Comparison of ENCODE assay signal across 9 mouse cellular contexts in the genomic region with DNA sequence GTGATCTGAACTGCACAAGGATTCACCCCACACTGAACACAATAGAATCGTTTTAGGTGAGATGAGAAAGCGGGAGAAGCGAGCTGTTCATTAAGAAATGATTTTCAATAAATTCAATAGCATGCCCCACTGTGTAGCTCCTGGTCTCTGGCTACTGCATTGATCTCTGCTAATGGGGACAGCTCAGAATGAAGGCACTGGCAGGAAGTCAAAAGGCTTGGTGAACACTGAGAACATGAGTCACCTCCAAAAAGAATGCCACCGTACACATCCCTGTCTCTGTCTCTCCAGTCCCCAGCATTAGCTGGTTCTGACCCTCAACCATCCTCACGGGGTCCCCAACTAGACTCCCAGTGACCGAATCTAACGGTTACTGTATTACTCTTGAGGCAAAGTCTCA.
"Had no signal": no experiment of that assay in that cellular context is flagged by ENCODE, and none has a peak within 500 bp of the region (broad histone marks: within the 10 kb centered on the region; RNA-seq: fewer than 3 reads in every experiment).

No protein-coding gene starts in this region.

- H3K9ac ChIP-seq: kidney, embryonic 15.5 days; liver, embryonic 12.5 days; lung, embryonic 15.5 days; midbrain, embryonic 13.5 days; neural tube, embryonic 12.5 days had no signal

- H3K4me3 ChIP-seq: kidney, embryonic 15.5 days; liver, embryonic 12.5 days; lung, embryonic 15.5 days; midbrain, embryonic 13.5 days; neural tube, embryonic 12.5 days had no signal

- H3K27ac ChIP-seq: kidney, embryonic 15.5 days; liver, embryonic 12.5 days; lung, embryonic 15.5 days; midbrain, embryonic 13.5 days; neural tube, embryonic 12.5 days had no signal

- DNase-seq: kidney, postnatal 14 days; left cerebral cortex, postnatal 4 days; lung, postnatal 36 days; thymus, postnatal 4 days had no signal

- H3K4me2 ChIP-seq: kidney, embryonic 15.5 days; liver, embryonic 12.5 days; lung, embryonic 15.5 days; midbrain, embryonic 13.5 days; neural tube, embryonic 12.5 days had no signal

- H3K36me3 ChIP-seq: kidney, embryonic 15.5 days; liver, embryonic 12.5 days; lung, embryonic 15.5 days; midbrain, embryonic 13.5 days; neural tube, embryonic 12.5 days had no signal

- H3K27me3 ChIP-seq: kidney, embryonic 15.5 days; liver, embryonic 12.5 days; lung, embryonic 15.5 days; midbrain, embryonic 13.5 days; neural tube, embryonic 12.5 days had no signal

- ATAC-seq: liver, embryonic 12.5 days; midbrain, embryonic 13.5 days had no signal

- H3K9me3 ChIP-seq: kidney, embryonic 15.5 days; liver, embryonic 12.5 days; lung, embryonic 15.5 days; midbrain, embryonic 13.5 days; neural tube, embryonic 12.5 days had no signal
